Mouse (Mus musculus): ENCODE measurements at regions not wholly inside any gene's neighbourhood (a gene's known extent, or its start where the extent isn't known, plus 50 kb on each side); places are given as distances from the start of the nearest gene placed in this dataset.

- TF ChIP-seq CHD2 (IDR thresholded peaks at IDR 0.05; ENCODE audit: low read depth, low read length), result no peak
- TF ChIP-seq ZNF384 (IDR thresholded peaks at IDR 0.05; ENCODE audit: low read depth, low read length), result no peak
- no peak for TF ChIP-seq MAFK (IDR thresholded peaks at IDR 0.05; ENCODE audit: insufficient read depth, low read depth, low read length)
- no peak for TF ChIP-seq HCFC1 (IDR thresholded peaks at IDR 0.05; ENCODE audit: borderline replicate concordance, insufficient read depth, low read length)
Measured at GRCm38 (mm10) chr13:112187226-112187625, 101.0 kb upstream of the Ankrd55 start.

Measured in ES-E14 (cell line).